Mouse (Mus musculus): ENCODE measurements around the gene Limch1.

Limch1 gene

GRCm38 (mm10) chr5:66918316-66919305 lies 173.0 kb downstream of the Limch1 start:
- no peak for DNase-seq (ENCODE audit: low read depth, low spot score)

- DNase-seq (ENCODE audit: low read depth, low spot score): no peak
Measured at GRCm38 (mm10) chr5:66922582-66922981, 177.0 kb downstream of the Limch1 start.

- no peak for DNase-seq (ENCODE audit: low read depth, low spot score)
Measured at GRCm38 (mm10) chr5:66929291-66929690, 183.7 kb downstream of the Limch1 start.

GRCm38 (mm10) chr5:66933134-66933804 lies 187.6 kb downstream of the Limch1 start:
- DNase-seq (ENCODE audit: low read depth, low spot score): no peak

- no peak for DNase-seq (ENCODE audit: low read depth, low spot score)
Measured at GRCm38 (mm10) chr5:66934585-66934984, 189.0 kb downstream of the Limch1 start.

GRCm38 (mm10) chr5:66937376-66937775 lies 191.7 kb downstream of the Limch1 start:
- DNase-seq (ENCODE audit: low read depth, low spot score): no peak

- no peak for DNase-seq (ENCODE audit: low read depth, low spot score)
Measured at GRCm38 (mm10) chr5:66941710-66942450, 196.3 kb downstream of the Limch1 start.

GRCm38 (mm10) chr5:66942922-66943321 lies 197.3 kb downstream of the Limch1 start:
- DNase-seq (ENCODE audit: low read depth, low spot score): no peak

- DNase-seq (ENCODE audit: low read depth, low spot score): no peak
Measured at GRCm38 (mm10) chr5:66943521-66943920, 197.9 kb downstream of the Limch1 start.

GRCm38 (mm10) chr5:66947958-66948357 lies 202.3 kb downstream of the Limch1 start:
- DNase-seq (ENCODE audit: low read depth, low spot score): no peak

GRCm38 (mm10) chr5:66949098-66949692 lies 203.6 kb downstream of the Limch1 start:
- DNase-seq (ENCODE audit: low read depth, low spot score): no peak

GRCm38 (mm10) chr5:66953375-66953774 lies 207.7 kb downstream of the Limch1 start:
- DNase-seq (ENCODE audit: low read depth, low spot score): no peak

GRCm38 (mm10) chr5:66953971-66954644 lies 208.5 kb downstream of the Limch1 start:
- no peak for DNase-seq (ENCODE audit: low read depth, low spot score)

- DNase-seq (ENCODE audit: low read depth, low spot score): no peak
Measured at GRCm38 (mm10) chr5:66955245-66955644, 209.6 kb downstream of the Limch1 start.

GRCm38 (mm10) chr5:66957656-66958055 lies 212.0 kb downstream of the Limch1 start:
- DNase-seq (ENCODE audit: low read depth, low spot score): no peak

GRCm38 (mm10) chr5:66958118-66958517 lies 212.5 kb downstream of the Limch1 start:
- DNase-seq (ENCODE audit: low read depth, low spot score): no peak

- DNase-seq (ENCODE audit: low read depth, low spot score): no peak
Measured at GRCm38 (mm10) chr5:66959968-66960367, 214.3 kb downstream of the Limch1 start.

- no peak for DNase-seq (ENCODE audit: low read depth, low spot score)
Measured at GRCm38 (mm10) chr5:66965442-66965841, 219.8 kb downstream of the Limch1 start.

- no peak for DNase-seq (ENCODE audit: low read depth, low spot score)
Measured at GRCm38 (mm10) chr5:66967147-66967546, 221.5 kb downstream of the Limch1 start.

- DNase-seq (ENCODE audit: low read depth, low spot score): no peak
Measured at GRCm38 (mm10) chr5:66967646-66968045, 222.0 kb downstream of the Limch1 start.

Data from ZHBTc4 (cell line).